In the genomic region with DNA sequence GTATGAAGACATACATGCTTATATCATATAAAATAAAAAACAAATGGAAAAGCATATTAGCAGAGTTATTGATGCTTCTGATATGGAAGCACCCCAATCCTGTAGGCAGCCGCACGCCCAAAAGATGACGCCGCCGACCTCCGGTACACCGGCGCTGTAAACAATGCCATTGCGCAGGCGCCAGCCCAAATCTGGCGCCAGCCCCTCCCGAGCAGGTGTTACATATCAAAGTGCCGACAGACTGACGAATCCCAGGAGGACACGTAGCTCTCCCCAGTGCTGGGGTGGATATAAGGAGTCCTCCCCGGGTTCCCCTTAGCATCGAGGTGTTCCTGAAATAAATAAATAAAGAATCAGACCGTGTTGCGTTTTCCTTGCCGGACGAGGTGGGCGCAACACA, we compare ENCODE assay signal across 26 mouse cellular contexts. TPM values are rescaled to one million over a fixed set of nuclear protein-coding genes. Genes with fewer than 3 reads are reported as not detected.
DNase-seq lines count a peak whose midpoint lies in the region; ATAC-seq and TF ChIP-seq lines count a peak whose summit lies in the region.
"Had no signal": no experiment of that assay in that cellular context is flagged by ENCODE, and none has a peak within 500 bp of the region (broad histone marks: within the 10 kb centered on the region; RNA-seq: fewer than 3 reads in every experiment).

No protein-coding gene starts in this region.

- H3K4me3 ChIP-seq in spleen, adult 2 months (ENCODE audit: extremely low read depth, insufficient read depth, insufficient read length) = no peak overlapping the region
- H3K4me3 ChIP-seq in heart, postnatal 0 days (ENCODE audit: low read depth, low read length) = no peak overlapping the region
- H3K4me3 ChIP-seq in gastrocnemius, adult 2 months = no peak overlapping the region
- H3K4me3 ChIP-seq: forebrain, embryonic 12.5 days; hindbrain, embryonic 10.5 days; limb, embryonic 13.5 days; midbrain, embryonic 12.5 days; neural tube, embryonic 12.5 days had no signal

- no peaks in the 10 kb centered on the region for H3K36me3 ChIP-seq in spleen, adult 2 months (ENCODE audit: control insufficient read depth, insufficient read depth, low read length)
- no peaks in the 10 kb centered on the region for H3K36me3 ChIP-seq in heart, postnatal 0 days (replicated peaks; ENCODE audit: control insufficient read depth, insufficient read depth, low read length)
- H3K36me3 ChIP-seq: forebrain, embryonic 12.5 days; hindbrain, embryonic 10.5 days; limb, embryonic 13.5 days; midbrain, embryonic 12.5 days; neural tube, embryonic 12.5 days had no signal

- no peaks in the 10 kb centered on the region for H3K9me3 ChIP-seq in heart, postnatal 0 days (replicated peaks; ENCODE audit: control insufficient read depth, low read length)
- H3K9me3 ChIP-seq: forebrain, embryonic 12.5 days; hindbrain, embryonic 10.5 days; limb, embryonic 13.5 days; midbrain, embryonic 12.5 days; neural tube, embryonic 12.5 days had no signal

- no peaks in the 10 kb centered on the region for H3K27me3 ChIP-seq in spleen, adult 2 months (ENCODE audit: control insufficient read depth, insufficient read depth, low read length)
- no peaks in the 10 kb centered on the region for H3K27me3 ChIP-seq in heart, postnatal 0 days (ENCODE audit: control insufficient read depth, insufficient read depth, low read length)
- H3K27me3 ChIP-seq: forebrain, embryonic 12.5 days; limb, embryonic 13.5 days; midbrain, embryonic 12.5 days; neural tube, embryonic 12.5 days; Patski had no signal

- intact Hi-C loops in gastrocnemius, adult 2 months (cut with DNase I) = no loop called here

- H3K4me2 ChIP-seq in heart, postnatal 0 days (ENCODE audit: low read depth, low read length) = no peak overlapping the region; the same call in 1 of the 2 replicates
- H3K4me2 ChIP-seq: forebrain, embryonic 12.5 days; limb, embryonic 13.5 days; midbrain, embryonic 12.5 days; neural tube, embryonic 12.5 days had no signal

- no peak for TF ChIP-seq POLR2A in spleen, adult 2 months (IDR thresholded peaks at IDR 0.05; ENCODE audit: low read depth, low read length)

- H3K4me1 ChIP-seq in spleen, adult 2 months (ENCODE audit: control insufficient read depth, insufficient read depth, insufficient read length) = peaks cover 21% of the 10 kb centered on the region
- no peaks in the 10 kb centered on the region for H3K4me1 ChIP-seq in heart, postnatal 0 days (ENCODE audit: control insufficient read depth, insufficient read depth)
- H3K4me1 ChIP-seq: forebrain, embryonic 12.5 days; hindbrain, embryonic 10.5 days; limb, embryonic 13.5 days; midbrain, embryonic 12.5 days; neural tube, embryonic 12.5 days had no signal

- no peak for TF ChIP-seq CTCF in spleen, adult 2 months (IDR thresholded peaks at IDR 0.05; ENCODE audit: extremely low read depth, insufficient read depth, insufficient read length, insufficient replicate concordance)
- TF ChIP-seq CTCF in heart, postnatal 0 days (IDR thresholded peaks at IDR 0.05; ENCODE audit: low read depth) = no peak
- no peak for TF ChIP-seq CTCF in gastrocnemius, adult 2 months (IDR thresholded peaks at IDR 0.05)

- 95% methylated on average over 22 of the region's 22 CpGs for WGBS in spleen, adult 2 months
- 53% methylated on average over 22 of the region's 22 CpGs for WGBS in heart, postnatal 0 days

- DNase-seq in spleen, adult 2 months (ENCODE audit: low read depth in 1 of 2, low spot score in 2 of 2) = no peak
- no peak for DNase-seq in spleen, postnatal 10 days (ENCODE audit: low spot score in 2 of 2)
- peak; percentile 91 for DNase-seq in ZHBTc4 (ENCODE audit: low read depth, low spot score)
- no peak for DNase-seq in heart, postnatal 0 days (ENCODE audit: low spot score)
- no peak for DNase-seq in gastrocnemius, adult 2 months
- DNase-seq: B cell, adult 2 months; cerebellum, adult 8-10 months; gastrocnemius, postnatal 25 days; thymus, adult 18-20 months; thymus, postnatal 4 days had no signal

- H3K27ac ChIP-seq in spleen, adult 2 months (ENCODE audit: insufficient read depth, low read length) = peak overlapping the region; percentile 85
- H3K27ac ChIP-seq in heart, postnatal 0 days (ENCODE audit: low read depth) = no peak overlapping the region
- H3K27ac ChIP-seq in gastrocnemius, adult 2 months = no peak overlapping the region
- H3K27ac ChIP-seq: forebrain, embryonic 12.5 days; hindbrain, embryonic 10.5 days; hindbrain, postnatal 0 days; limb, embryonic 13.5 days; liver, embryonic 14.5 days; midbrain, embryonic 12.5 days; neural tube, embryonic 12.5 days had no signal

- ATAC-seq in heart, postnatal 0 days (ENCODE audit: insufficient read depth, low read depth) = peak; percentile 62; the same call in 1 of the 2 replicates
- ATAC-seq in frontal cortex, adult (ENCODE audit: low TSS enrichment) = no peak
- no peak for ATAC-seq in megakaryocyte, adult 5-6 weeks (ENCODE audit: poor library complexity, severe bottlenecking)
- ATAC-seq: hindbrain, postnatal 0 days; intestine, postnatal 0 days; Patski had no signal

- no peak for TF ChIP-seq EP300 in heart, postnatal 0 days (IDR thresholded peaks at IDR 0.05; ENCODE audit: low read depth)

- H3K9ac ChIP-seq in heart, postnatal 0 days (replicated peaks; ENCODE audit: low read depth, low read length) = no peak overlapping the region
- H3K9ac ChIP-seq: forebrain, embryonic 12.5 days; limb, embryonic 13.5 days; liver, embryonic 14.5 days; midbrain, embryonic 12.5 days; neural tube, embryonic 12.5 days had no signal

RNA-seq across cellular contexts. Expression of gene Apof, which starts 6.2 kb away (rescaled TPM):
- 1.0 and 1.4 TPM in 2 replicates for polyA plus RNA-seq in spleen, adult 2 months (2012; rRNA removed)
- not detected in 2 replicates for total RNA-seq in heart, postnatal 0 days (2014; rRNA removed; ENCODE audit: low replicate concordance)
- not detected in 2 replicates for polyA plus RNA-seq in heart, postnatal 0 days (2015; fragmentation: Nextera tagmentation; extraction: Ambion mirVana)
- 0.21 TPM in 1 of 2 replicates, not detected in the other for total RNA-seq in megakaryocyte, adult 5-6 weeks (2015)
- not detected in 2 replicates for total RNA-seq in megakaryocyte, adult 5-6 weeks (2017)
- not detected for total RNA-seq in gastrocnemius, adult 2 months (2021)
- total RNA-seq: common myeloid progenitor, adult 5-6 weeks; gastrocnemius, postnatal 25 days; hindbrain, postnatal 0 days; layer of hippocampus, postnatal 14 days; left cerebral cortex, postnatal 14 days had no signal
- polyA plus RNA-seq: embryonic facial prominence, embryonic 11.5 days; forebrain, embryonic 12.5 days; hindbrain, embryonic 10.5 days; limb, embryonic 13.5 days; midbrain, embryonic 12.5 days; neural tube, embryonic 12.5 days had no signal

RNA-seq across cellular contexts. Expression of gene Stat2, which starts 8.1 kb away (rescaled TPM):
- 34.6 and 42.1 TPM in 2 replicates for polyA plus RNA-seq in spleen, adult 2 months (2012; rRNA removed)
- total RNA-seq in heart, postnatal 0 days (2014; rRNA removed; ENCODE audit: low replicate concordance) = 8.2 and 10.0 TPM in 2 replicates
- 6.0 and 6.2 TPM in 2 replicates for polyA plus RNA-seq in heart, postnatal 0 days (2015; fragmentation: Nextera tagmentation; extraction: Ambion mirVana)
- 25.5 and 28.5 TPM in 2 replicates for total RNA-seq in megakaryocyte, adult 5-6 weeks (2015)
- 20.2 and 33.6 TPM in 2 replicates for total RNA-seq in megakaryocyte, adult 5-6 weeks (2017)
- 1 to 10 TPM; 3.2 to 4.5 TPM for total RNA-seq in gastrocnemius, adult 2 months (2021)

RNA-seq across cellular contexts. Expression of gene Apon, which starts 8.4 kb away (rescaled TPM):
- 0.06 and 0.20 TPM in 2 replicates for polyA plus RNA-seq in spleen, adult 2 months (2012; rRNA removed)
- not detected in 2 replicates for total RNA-seq in heart, postnatal 0 days (2014; rRNA removed; ENCODE audit: low replicate concordance)
- 0.14 TPM in 1 of 2 replicates, not detected in the other for polyA plus RNA-seq in heart, postnatal 0 days (2015; fragmentation: Nextera tagmentation; extraction: Ambion mirVana)
- total RNA-seq in megakaryocyte, adult 5-6 weeks (2015) = 0.36 TPM in 1 of 2 replicates, not detected in the other
- total RNA-seq in megakaryocyte, adult 5-6 weeks (2017) = 1.2 TPM in 1 of 2 replicates, not detected in the other
- not detected for total RNA-seq in gastrocnemius, adult 2 months (2021)
- total RNA-seq: gastrocnemius, postnatal 25 days; hindbrain, postnatal 0 days; layer of hippocampus, postnatal 14 days; left cerebral cortex, postnatal 14 days had no signal
- polyA plus RNA-seq: frontal cortex, adult 2 months; hindbrain, postnatal 0 days; intestine, postnatal 0 days had no signal

RNA-seq across cellular contexts. Expression of gene Timeless, which starts 30.4 kb away (rescaled TPM):
- 4.8 and 6.7 TPM in 2 replicates for polyA plus RNA-seq in spleen, adult 2 months (2012; rRNA removed)
- 7.9 and 15.2 TPM in 2 replicates for total RNA-seq in heart, postnatal 0 days (2014; rRNA removed; ENCODE audit: low replicate concordance)
- polyA plus RNA-seq in heart, postnatal 0 days (2015; fragmentation: Nextera tagmentation; extraction: Ambion mirVana) = 10.5 and 11.1 TPM in 2 replicates
- 14.1 and 16.1 TPM in 2 replicates for total RNA-seq in megakaryocyte, adult 5-6 weeks (2015)
- 33.2 and 34.2 TPM in 2 replicates for total RNA-seq in megakaryocyte, adult 5-6 weeks (2017)
- total RNA-seq in gastrocnemius, adult 2 months (2021) = 1 to 10 TPM; 1.8 to 2.5 TPM

RNA-seq across cellular contexts. Expression of gene Il23a, which starts 36.3 kb away (rescaled TPM):
- not detected in 2 replicates for polyA plus RNA-seq in spleen, adult 2 months (2012; rRNA removed)
- total RNA-seq in heart, postnatal 0 days (2014; rRNA removed; ENCODE audit: low replicate concordance) = 6.6 and 6.8 TPM in 2 replicates
- 4.7 and 5.2 TPM in 2 replicates for polyA plus RNA-seq in heart, postnatal 0 days (2015; fragmentation: Nextera tagmentation; extraction: Ambion mirVana)
- total RNA-seq in megakaryocyte, adult 5-6 weeks (2015) = not detected in 2 replicates
- 0.12 TPM in 1 of 2 replicates, not detected in the other for total RNA-seq in megakaryocyte, adult 5-6 weeks (2017)
- not detected for total RNA-seq in gastrocnemius, adult 2 months (2021)
- total RNA-seq: gastrocnemius, postnatal 25 days; hindbrain, postnatal 0 days had no signal
- polyA plus RNA-seq: embryonic facial prominence, embryonic 11.5 days; forebrain, embryonic 12.5 days; hindbrain, embryonic 10.5 days; midbrain, embryonic 12.5 days had no signal
